In genomic region chr9:67609226-67609625, GRCm38 (mm10) we compare ENCODE assay signal across 11 mouse cellular contexts. TPM values are rescaled to one million over a fixed set of nuclear protein-coding genes. Genes with fewer than 3 reads are reported as not detected.
"Had no signal": no experiment of that assay in that cellular context is flagged by ENCODE, and none has a peak within 500 bp of the region (broad histone marks: within the 10 kb centered on the region; RNA-seq: fewer than 3 reads in every experiment).

No protein-coding gene starts in this region.

- DNase-seq: kidney, adult 18-20 months; kidney, postnatal 36 days; left cerebral cortex, postnatal 4 days; liver, postnatal 0 days; lung, embryonic 14.5 days; lung, postnatal 10 days; midbrain, embryonic 14.5 days; thymus, adult 18-20 months; thymus, postnatal 36 days had no signal

- ATAC-seq: intestine, embryonic 16.5 days; liver, postnatal 0 days had no signal

RNA-seq across cellular contexts. Expression of gene Tln2, which starts 49.7 kb away (rescaled TPM):
- total RNA-seq: neutrophil, adult 5-6 weeks had no signal
